Mouse (Mus musculus) lung, adult 18-20 months (tissue): Measurements from ENCODE around the gene Ndel1.

Experiments
- DNase-seq, 2 experiments: peaks; one replicate each; pipeline ENCODE4 v3.0.0; 2022; ENCODE audit warnings: mixed read lengths in 2 of 2

Gene Ndel1

GRCm38 (mm10) chr11:68892233-68892832 lies 20.7 kb upstream of the Ndel1 start:
- DNase-seq = no peak

- no peak for DNase-seq
These were observed 20.2 kb upstream of the Ndel1 start for GRCm38 (mm10) chr11:68891823-68892222.

- no peak for DNase-seq
These were observed 19.0 kb upstream of the Ndel1 start for GRCm38 (mm10) chr11:68890625-68891024.

- DNase-seq = no peak
These were observed 17.0 kb upstream of the Ndel1 start for GRCm38 (mm10) chr11:68888653-68889052.

GRCm38 (mm10) chr11:68888253-68888652 lies 16.6 kb upstream of the Ndel1 start, which contains the start of gene Rnf222:
Gene Rnf222, plus strand, starts transcription at chr11:68888553.
- DNase-seq = no peak

GRCm38 (mm10) chr11:68886091-68886490 lies 14.4 kb upstream of the Ndel1 start:
- DNase-seq = no peak

- DNase-seq = no peak
These were observed 12.7 kb upstream of the Ndel1 start for GRCm38 (mm10) chr11:68884368-68884767.

- DNase-seq = no peak
These were observed 12.2 kb upstream of the Ndel1 start for GRCm38 (mm10) chr11:68883843-68884242.

GRCm38 (mm10) chr11:68882107-68882506 lies 10.4 kb upstream of the Ndel1 start:
- DNase-seq = no peak

- DNase-seq = no peak
These were observed 7.2 kb upstream of the Ndel1 start for GRCm38 (mm10) chr11:68878811-68879210.

GRCm38 (mm10) chr11:68874841-68875240 lies 3.2 kb upstream of the Ndel1 start:
- peak; percentile 62 to 76 for DNase-seq

GRCm38 (mm10) chr11:68871277-68871676 lies 381 bp downstream of the Ndel1 start:
- DNase-seq = no peak

- peak; percentile 90 to 94 for DNase-seq
These were observed 7.0 kb downstream of the Ndel1 start for GRCm38 (mm10) chr11:68864544-68865189.

GRCm38 (mm10) chr11:68863631-68864091 lies 8.0 kb downstream of the Ndel1 start:
- DNase-seq = peak in 1 of 2 experiments; percentile 24

GRCm38 (mm10) chr11:68862260-68862659 lies 9.4 kb downstream of the Ndel1 start:
- DNase-seq = no peak

- peak in 1 of 2 experiments; percentile 42 for DNase-seq
These were observed 11.6 kb downstream of the Ndel1 start for GRCm38 (mm10) chr11:68859943-68860593.

GRCm38 (mm10) chr11:68857329-68857728 lies 14.3 kb downstream of the Ndel1 start:
- DNase-seq = no peak

GRCm38 (mm10) chr11:68854621-68855020 lies 17.0 kb downstream of the Ndel1 start:
- no peak for DNase-seq

GRCm38 (mm10) chr11:68853611-68854401 lies 17.9 kb downstream of the Ndel1 start:
- DNase-seq = peak; percentile 80 to 89

- peak; percentile 99 to 100 for DNase-seq
These were observed 18.7 kb downstream of the Ndel1 start for GRCm38 (mm10) chr11:68852932-68853409.

GRCm38 (mm10) chr11:68852486-68852901 lies 19.2 kb downstream of the Ndel1 start:
- peak; percentile 86 to 90 for DNase-seq

- no peak for DNase-seq
These were observed 19.8 kb downstream of the Ndel1 start for GRCm38 (mm10) chr11:68851644-68852485.
